Mouse (Mus musculus): ENCODE data around the gene AI661453. TPM values are rescaled to one million over a fixed set of nuclear protein-coding genes. Genes with fewer than 3 reads are reported as not detected.
"Not testable (repeated sequence)": the region's sequence is repeated elsewhere in the genome, so short reads cannot be mapped to it uniquely, and the experiment has no call there.

Gene AI661453
- 0.23 and 0.33 TPM in 2 replicates for polyA plus RNA-seq (2016; fragmentation: Nextera tagmentation; extraction: Ambion mirVana)

- no peaks in the 10 kb centered on the region for H3K36me3 ChIP-seq
- H3K9me3 ChIP-seq (replicated peaks) = no peaks in the 10 kb centered on the region
- H3K27me3 ChIP-seq (ENCODE audit: low read depth, poor library complexity, severe bottlenecking) = peaks cover 77% of the 10 kb centered on the region
- peak; percentile 57 for DNase-seq (ENCODE audit: low spot score)
- H3K27ac ChIP-seq = no peak within 1 kb of the TSS
- peak within 1 kb of the TSS; percentile 51 for H3K4me3 ChIP-seq
- H3K4me1 ChIP-seq = peaks cover 39% of the 10 kb centered on the region
- WGBS = 2% methylated on average over 45 of the region's 45 CpGs
Measured at GRCm38 (mm10) chr17:47436156-47436906, at the start of gene AI661453. AI661453 (plus strand) TSS chr17:47436615.

DNA sequence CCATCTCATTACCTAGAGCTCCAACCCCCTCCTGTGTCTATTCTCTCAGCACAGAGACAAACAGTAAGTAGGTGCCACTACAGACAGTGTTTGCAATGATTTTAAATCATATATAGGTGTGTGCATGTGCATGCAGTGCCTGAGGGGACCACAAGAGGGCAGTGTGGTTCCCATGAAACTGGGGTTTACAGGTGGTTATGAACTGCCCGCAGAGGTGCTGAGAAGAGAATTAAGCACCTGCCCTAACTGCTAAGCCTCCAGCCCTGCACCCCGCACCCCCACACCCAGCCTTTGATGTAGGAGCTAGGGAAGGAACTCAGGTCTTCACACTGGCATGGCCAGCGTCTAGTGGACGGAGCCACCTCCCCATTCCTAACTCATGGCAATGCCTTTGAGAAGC is 49.8 kb upstream of the AI661453 start:
- Histone ChIP-seq H3K9me3 (replicated peaks) (no peaks in the 10 kb centered on the region), H3K27me3 (ENCODE audit: low read depth, poor library complexity, severe bottlenecking) (no peaks in the 10 kb centered on the region), H3K36me3 (peaks cover 12% of the 10 kb centered on the region), H3K27ac (no peak overlapping the region), H3K4me1 (peaks cover 8% of the 10 kb centered on the region), H3K4me3 (no peak overlapping the region)
- 47% methylated on average over 4 of the region's 4 CpGs for WGBS
- peak; percentile 65 for DNase-seq (ENCODE audit: low spot score)

GRCm38 (mm10) chr17:47394223-47394869 is 42.1 kb upstream of the AI661453 start:
- Histone ChIP-seq H3K4me1 (peaks cover 15% of the 10 kb centered on the region), H3K9me3 (replicated peaks) (no peaks in the 10 kb centered on the region), H3K36me3 (no peaks in the 10 kb centered on the region), H3K27ac (no peak overlapping the region), H3K4me3 (peak overlapping the region; percentile 35), H3K27me3 (ENCODE audit: low read depth, poor library complexity, severe bottlenecking) (peaks cover 50% of the 10 kb centered on the region)
- 20% methylated on average over 24 of the region's 24 CpGs for WGBS
- DNase-seq (ENCODE audit: low spot score) = peak; percentile 42

DNA sequence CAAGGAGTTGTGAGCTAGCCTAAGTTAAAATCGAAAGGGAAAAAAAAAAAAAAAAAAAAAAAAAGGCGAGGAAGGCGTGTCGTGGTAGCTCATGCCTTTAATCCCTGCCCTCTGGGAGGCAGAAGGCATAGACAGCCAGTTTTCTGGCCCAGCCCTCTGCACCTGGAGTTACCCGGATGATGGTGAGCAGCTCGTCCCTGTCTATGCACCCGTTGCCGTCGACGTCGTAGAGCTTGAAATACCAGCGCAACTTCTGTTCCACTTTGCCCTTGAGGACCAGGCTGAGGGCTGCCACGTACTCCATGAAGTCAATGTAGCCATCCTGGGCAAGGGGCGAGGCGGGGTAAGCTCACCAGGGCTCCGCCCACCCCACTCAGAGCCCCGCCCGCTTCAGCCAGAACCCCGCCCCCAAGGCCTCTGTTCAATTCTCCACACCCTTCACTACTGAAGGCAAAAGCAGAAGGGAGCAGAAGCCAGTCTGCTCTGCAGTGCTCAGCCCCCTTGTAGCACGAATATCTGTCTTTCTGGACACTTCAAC is 41.0 kb upstream of the AI661453 start:
- 6% methylated on average over 19 of the region's 20 CpGs for WGBS
- Histone ChIP-seq H3K27ac (no peak overlapping the region), H3K4me3 (peak overlapping the region; percentile 40), H3K36me3 (no peaks in the 10 kb centered on the region), H3K27me3 (ENCODE audit: low read depth, poor library complexity, severe bottlenecking) (peaks cover 50% of the 10 kb centered on the region), H3K4me1 (peaks cover 15% of the 10 kb centered on the region), H3K9me3 (replicated peaks) (no peaks in the 10 kb centered on the region)
- peak; percentile 58 for DNase-seq (ENCODE audit: low spot score)

GRCm38 (mm10) chr17:47399091-47399490 is 37.3 kb upstream of the AI661453 start:
- Histone ChIP-seq H3K36me3 (no peaks in the 10 kb centered on the region), H3K4me3 (no peak overlapping the region), H3K27me3 (ENCODE audit: low read depth, poor library complexity, severe bottlenecking) (peaks cover 37% of the 10 kb centered on the region), H3K27ac (no peak overlapping the region), H3K9me3 (replicated peaks) (no peaks in the 10 kb centered on the region), H3K4me1 (peaks cover 15% of the 10 kb centered on the region)
- 90% methylated on average over 8 of the region's 8 CpGs for WGBS
- no peak for DNase-seq (ENCODE audit: low spot score)

DNA sequence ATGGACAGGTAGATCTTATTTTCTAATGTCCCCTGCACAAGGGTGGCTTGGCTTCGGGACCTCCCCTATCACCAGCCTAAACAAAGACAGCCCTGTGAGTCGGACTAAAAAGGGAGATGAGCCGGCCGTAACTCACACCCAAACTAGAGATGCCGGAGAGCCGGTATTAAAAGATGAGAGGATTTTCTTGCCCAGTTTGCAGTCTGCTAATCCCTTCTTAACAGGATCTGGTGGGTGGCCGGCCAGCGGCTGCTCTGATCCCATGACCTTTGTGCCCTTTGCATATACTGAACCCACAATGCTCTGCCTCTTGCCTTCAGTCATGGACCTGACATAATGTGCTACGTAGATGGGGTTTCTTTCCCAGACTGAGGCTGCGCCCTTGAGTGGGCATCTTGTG is 36.0 kb upstream of the AI661453 start, which contains the start of gene Guca1a:
Guca1a (minus strand) TSS at position 134 of the 400 bp plus-strand sequence.
- Histone ChIP-seq H3K36me3 (no peaks in the 10 kb centered on the region), H3K4me3 (no peak within 1 kb of the TSS), H3K27ac (no peak within 1 kb of the TSS), H3K27me3 (ENCODE audit: low read depth, poor library complexity, severe bottlenecking) (peaks cover 27% of the 10 kb centered on the region), H3K9me3 (replicated peaks) (no peaks in the 10 kb centered on the region; the same call in 1 of the 2 replicates), H3K4me1 (peaks cover 3% of the 10 kb centered on the region)
- 59% methylated on average over 10 of the region's 10 CpGs for WGBS
- DNase-seq (ENCODE audit: low spot score) = no peak

DNA sequence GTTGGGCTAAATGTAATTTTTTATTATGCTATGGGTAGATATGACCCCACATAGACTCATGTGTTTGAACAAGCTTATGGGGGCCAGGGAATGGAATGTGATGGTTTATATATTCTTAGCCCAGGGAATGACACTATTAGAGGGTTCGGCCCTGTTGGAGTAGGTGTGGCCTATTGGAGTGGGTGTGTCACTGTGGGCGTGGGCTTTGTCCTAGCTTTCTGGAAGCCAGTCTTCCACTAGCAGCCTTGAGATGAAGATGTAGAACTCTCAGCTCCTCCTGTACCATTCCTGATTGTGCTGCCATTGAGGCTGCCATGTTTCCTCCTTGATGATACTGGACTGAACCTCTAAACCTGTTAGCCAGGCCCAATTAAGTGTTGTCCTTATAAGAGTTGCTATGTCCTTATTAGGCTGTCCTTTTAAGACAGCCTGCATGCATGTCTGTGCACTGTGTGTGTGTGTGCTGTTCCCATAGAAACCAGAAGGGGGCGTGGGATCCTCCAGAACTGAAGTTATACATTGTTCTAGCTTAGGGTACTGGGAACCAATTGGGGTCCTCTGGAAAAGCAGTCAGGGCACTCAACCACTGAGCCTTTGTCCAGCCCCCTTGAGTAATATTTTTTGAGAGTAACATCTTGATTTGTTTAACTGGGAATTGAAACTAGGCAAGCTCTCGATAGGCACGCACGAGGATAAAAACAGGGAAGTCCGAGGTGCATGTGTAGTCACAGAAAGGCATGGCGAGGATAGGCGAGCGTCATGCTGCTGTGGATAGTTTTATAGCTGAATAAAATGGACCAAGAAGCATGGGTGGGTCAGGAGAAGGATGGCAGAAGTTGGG is 28.5 kb upstream of the AI661453 start:
- Histone ChIP-seq H3K4me3 (no peak overlapping the region), H3K27me3 (ENCODE audit: low read depth, poor library complexity, severe bottlenecking) (peaks cover 68% of the 10 kb centered on the region), H3K9me3 (replicated peaks) (no peaks in the 10 kb centered on the region; the same call in 1 of the 2 replicates), H3K27ac (no peak overlapping the region), H3K4me1 (peaks cover 7% of the 10 kb centered on the region), H3K36me3 (no peaks in the 10 kb centered on the region)
- DNase-seq (ENCODE audit: low spot score) = no peak
- WGBS = 66% methylated on average over 10 of the region's 10 CpGs

DNA sequence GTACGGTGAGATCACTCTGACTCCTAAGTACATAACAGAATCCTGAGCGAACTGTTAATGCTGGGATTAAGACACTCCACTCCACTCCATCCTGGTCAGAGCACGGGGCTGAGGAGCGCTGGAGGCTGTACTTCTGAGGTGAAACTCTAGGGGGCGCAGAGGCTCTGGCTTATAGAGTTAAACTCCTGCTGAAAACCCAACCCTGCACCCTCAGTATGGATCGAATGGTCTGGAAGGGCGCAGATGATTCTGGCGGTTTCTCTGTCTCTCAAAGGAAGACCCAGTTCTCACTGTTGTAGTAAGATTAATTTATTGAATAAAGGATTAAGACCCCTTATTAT is 27.9 kb upstream of the AI661453 start:
- peaks cover 74% of the 10 kb centered on the region for H3K27me3 ChIP-seq (ENCODE audit: low read depth, poor library complexity, severe bottlenecking)
- 24% methylated on average over 8 of the region's 8 CpGs for WGBS

GRCm38 (mm10) chr17:47409897-47410861 is 26.2 kb upstream of the AI661453 start:
- H3K4me1 ChIP-seq; H3K36me3 ChIP-seq; H3K9me3 ChIP-seq (replicated peaks); H3K27ac ChIP-seq: not testable (repeated sequence)
- 4% methylated on average over 74 of the region's 74 CpGs for WGBS
- H3K4me3 ChIP-seq = peak overlapping the region; percentile 46
- DNase-seq (ENCODE audit: low spot score) = peak; percentile 46
- H3K27me3 ChIP-seq (ENCODE audit: low read depth, poor library complexity, severe bottlenecking) = peaks cover 80% of the 10 kb centered on the region

More for the DNA sequence above, 27.9 kb upstream of the AI661453 start:
- peaks cover 7% of the 10 kb centered on the region for H3K4me1 ChIP-seq
- H3K36me3 ChIP-seq = no peaks in the 10 kb centered on the region
- peak; percentile 81 for DNase-seq (ENCODE audit: low spot score)
- H3K27ac ChIP-seq = no peak overlapping the region
- H3K9me3 ChIP-seq (replicated peaks) = no peaks in the 10 kb centered on the region; the same call in 1 of the 2 replicates
- H3K4me3 ChIP-seq = no peak overlapping the region

DNA sequence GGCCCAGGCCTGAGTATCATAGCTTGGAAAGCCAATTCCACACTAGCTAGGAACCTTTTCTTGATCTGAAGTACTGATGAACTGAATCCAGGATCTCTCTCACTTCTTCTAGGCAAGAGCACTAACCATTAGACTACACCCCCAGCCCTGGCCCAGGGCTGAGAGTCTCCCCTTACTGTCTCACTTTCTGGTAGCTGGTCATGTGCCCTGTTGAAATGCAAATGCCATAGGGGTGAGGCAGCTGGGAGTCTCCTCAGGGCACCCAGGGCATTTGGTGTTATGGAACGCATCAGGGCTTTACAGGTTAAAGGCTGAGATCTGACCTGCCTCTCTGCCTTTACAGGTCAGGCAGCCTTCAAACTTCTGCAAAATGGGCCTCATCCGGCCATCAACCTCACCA is 16.2 kb upstream of the AI661453 start:
- no peaks in the 10 kb centered on the region for H3K4me1 ChIP-seq
- WGBS = 72% methylated on average over 2 of the region's 2 CpGs
- H3K36me3 ChIP-seq = no peaks in the 10 kb centered on the region
- no peaks in the 10 kb centered on the region for H3K27me3 ChIP-seq (ENCODE audit: low read depth, poor library complexity, severe bottlenecking)
- DNase-seq (ENCODE audit: low spot score) = no peak
- no peak overlapping the region for H3K27ac ChIP-seq
- no peaks in the 10 kb centered on the region for H3K9me3 ChIP-seq (replicated peaks)
- H3K4me3 ChIP-seq = no peak overlapping the region

DNA sequence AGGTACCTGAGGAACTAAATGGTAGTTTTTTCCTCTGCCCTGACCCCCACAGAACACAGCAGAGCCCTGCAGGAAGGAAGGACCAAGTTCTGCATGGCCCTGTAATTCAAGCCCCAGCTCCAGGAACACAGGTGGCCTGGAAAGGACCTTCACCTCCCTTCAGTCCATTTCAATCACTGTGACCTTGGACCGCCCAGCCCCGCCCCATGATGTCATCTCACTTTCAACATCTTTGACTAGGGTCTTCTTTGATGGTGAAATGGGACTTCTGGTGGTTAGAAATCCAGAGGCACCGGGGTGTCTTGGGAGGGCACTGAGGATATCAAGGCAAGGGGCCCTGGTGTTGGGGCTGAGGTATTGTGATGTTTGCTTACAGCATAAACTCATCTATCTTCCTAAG is 14.8 kb upstream of the AI661453 start:
- H3K27me3 ChIP-seq (ENCODE audit: low read depth, poor library complexity, severe bottlenecking) = no peaks in the 10 kb centered on the region
- 84% methylated on average over 3 of the region's 3 CpGs for WGBS
- H3K9me3 ChIP-seq (replicated peaks) = no peaks in the 10 kb centered on the region
- H3K27ac ChIP-seq = no peak overlapping the region
- H3K4me1 ChIP-seq = no peaks in the 10 kb centered on the region
- no peak for DNase-seq (ENCODE audit: low spot score)
- no peaks in the 10 kb centered on the region for H3K36me3 ChIP-seq
- no peak overlapping the region for H3K4me3 ChIP-seq

GRCm38 (mm10) chr17:47422616-47423015 is 13.8 kb upstream of the AI661453 start:
- H3K27ac ChIP-seq; H3K4me1 ChIP-seq; DNase-seq (ENCODE audit: low spot score); H3K4me3 ChIP-seq; H3K36me3 ChIP-seq; H3K9me3 ChIP-seq (replicated peaks); H3K27me3 ChIP-seq (ENCODE audit: low read depth, poor library complexity, severe bottlenecking): not testable (repeated sequence)
- 86% methylated on average over 1 of the region's 1 CpGs for WGBS

All from limb, embryonic 10.5 days (tissue).